ENCODE assay signal across 9 mouse cellular contexts in genomic region chr2:152144158-152144450, GRCm38 (mm10). TPM values are rescaled to one million over a fixed set of nuclear protein-coding genes. Genes with fewer than 3 reads are reported as not detected.
DNase-seq lines count a peak whose midpoint lies in the region; ATAC-seq and TF ChIP-seq lines count a peak whose summit lies in the region.
"Had no signal": no experiment of that assay in that cellular context is flagged by ENCODE, and none has a peak within 500 bp of the region (broad histone marks: within the 10 kb centered on the region; RNA-seq: fewer than 3 reads in every experiment).

No protein-coding gene starts in this region.

- no peak for DNase-seq in lung, adult 2 months
- no peak for DNase-seq in ovary, adult 18-20 months (ENCODE audit: low spot score)
- DNase-seq in adrenal gland, postnatal 36 days: no peak
- DNase-seq in thymus, postnatal 36 days: no peak
- DNase-seq: cerebellum, adult 8-10 months had no signal

- H3K4me2 ChIP-seq in lung, embryonic 15.5 days: peak overlapping the region; percentile 88
- peak overlapping the region; percentile 73 for H3K4me2 ChIP-seq in forebrain, embryonic 16.5 days (ENCODE audit: low read length)
- H3K4me2 ChIP-seq in limb, embryonic 13.5 days (replicated peaks): peak overlapping the region; percentile 85

- no peaks in the 10 kb centered on the region for H3K9me3 ChIP-seq in lung, embryonic 15.5 days
- H3K9me3 ChIP-seq in forebrain, embryonic 16.5 days (ENCODE audit: control insufficient read depth, low read length): no peaks in the 10 kb centered on the region
- no peaks in the 10 kb centered on the region for H3K9me3 ChIP-seq in limb, embryonic 13.5 days

- H3K27me3 ChIP-seq in lung, embryonic 15.5 days: peaks cover 52% of the 10 kb centered on the region
- H3K27me3 ChIP-seq in forebrain, embryonic 16.5 days (replicated peaks; ENCODE audit: control insufficient read depth, insufficient read depth, low read length): peaks cover 28% of the 10 kb centered on the region
- peaks cover 76% of the 10 kb centered on the region for H3K27me3 ChIP-seq in limb, embryonic 13.5 days

- ATAC-seq in lung, embryonic 15.5 days (ENCODE audit: borderline replicate concordance, extremely low read depth, low FRiP score, low TSS enrichment): no peak
- no peak for ATAC-seq in forebrain, embryonic 16.5 days
- no peak for ATAC-seq in limb, embryonic 13.5 days (ENCODE audit: low FRiP score, low read depth)

- H3K4me1 ChIP-seq in lung, embryonic 15.5 days: peaks cover 30% of the 10 kb centered on the region
- peaks cover 9% of the 10 kb centered on the region for H3K4me1 ChIP-seq in lung, adult 2 months (ENCODE audit: control insufficient read depth, insufficient read depth, low read length)
- peaks cover 31% of the 10 kb centered on the region for H3K4me1 ChIP-seq in forebrain, embryonic 16.5 days (replicated peaks; ENCODE audit: control insufficient read depth, insufficient read depth, low read length)
- H3K4me1 ChIP-seq in limb, embryonic 13.5 days: peaks cover 36% of the 10 kb centered on the region
- H3K4me1 ChIP-seq in olfactory bulb, adult 2 months (ENCODE audit: control insufficient read depth, insufficient read depth, low read length): peaks cover 15% of the 10 kb centered on the region

- no peak for TF ChIP-seq POLR2A in lung, adult 2 months (IDR thresholded peaks at IDR 0.05; ENCODE audit: borderline replicate concordance, extremely low read depth, low read depth, low read length)
- TF ChIP-seq POLR2A in olfactory bulb, adult 2 months (IDR thresholded peaks at IDR 0.05; ENCODE audit: insufficient read depth, low read depth, low read length): no peak

- no peaks in the 10 kb centered on the region for H3K36me3 ChIP-seq in lung, embryonic 15.5 days
- no peaks in the 10 kb centered on the region for H3K36me3 ChIP-seq in forebrain, embryonic 16.5 days (ENCODE audit: control insufficient read depth, insufficient read depth)
- H3K36me3 ChIP-seq in limb, embryonic 13.5 days: no peaks in the 10 kb centered on the region

- peak overlapping the region; percentile 31; the same call in 1 of the 2 replicates for H3K9ac ChIP-seq in lung, embryonic 15.5 days
- peak overlapping the region; percentile 47 for H3K9ac ChIP-seq in forebrain, embryonic 16.5 days (replicated peaks; ENCODE audit: low read depth, low read length)
- peak overlapping the region; percentile 63 for H3K9ac ChIP-seq in limb, embryonic 13.5 days

- TF ChIP-seq CTCF in lung, adult 2 months (IDR thresholded peaks at IDR 0.05; ENCODE audit: insufficient read depth, low read length): no peak
- no peak for TF ChIP-seq CTCF in olfactory bulb, adult 2 months (IDR thresholded peaks at IDR 0.05; ENCODE audit: insufficient read depth, low read depth, low read length)

- no peak overlapping the region for H3K27ac ChIP-seq in lung, embryonic 15.5 days
- no peak overlapping the region for H3K27ac ChIP-seq in forebrain, embryonic 16.5 days (ENCODE audit: low read length)
- no peak overlapping the region for H3K27ac ChIP-seq in limb, embryonic 13.5 days
- H3K27ac ChIP-seq in olfactory bulb, adult 2 months (ENCODE audit: insufficient read depth, low read depth, low read length): no peak overlapping the region

- WGBS in lung, embryonic 15.5 days: 21% methylated on average over 9 of the region's 9 CpGs
- WGBS in lung, adult 2 months: 30% methylated on average over 9 of the region's 9 CpGs
- WGBS in forebrain, embryonic 16.5 days: 21% methylated on average over 9 of the region's 9 CpGs
- 17% methylated on average over 9 of the region's 9 CpGs for WGBS in limb, embryonic 13.5 days
- WGBS in olfactory bulb, adult 2 months: 36% methylated on average over 9 of the region's 9 CpGs

- peak overlapping the region; percentile 49 for H3K4me3 ChIP-seq in lung, embryonic 15.5 days
- H3K4me3 ChIP-seq in lung, adult 2 months (replicated peaks; ENCODE audit: extremely low read depth, low read depth, low read length): no peak overlapping the region
- peak overlapping the region; percentile 50 for H3K4me3 ChIP-seq in forebrain, embryonic 16.5 days (replicated peaks; ENCODE audit: low read length)
- H3K4me3 ChIP-seq in limb, embryonic 13.5 days: peak overlapping the region; percentile 54
- peak overlapping the region; percentile 51 for H3K4me3 ChIP-seq in olfactory bulb, adult 2 months (ENCODE audit: insufficient read depth, low read depth, low read length)

RNA-seq across cellular contexts. Expression of gene Tcf15, which starts 0.7 kb away (rescaled TPM):
- polyA plus RNA-seq in lung, embryonic 15.5 days (2015; fragmentation: Nextera tagmentation; extraction: Ambion mirVana): 7.8 and 9.0 TPM in 2 replicates
- polyA plus RNA-seq in lung, adult 2 months (2012; rRNA removed): 2.4 and 5.5 TPM in 2 replicates
- 1.3 and 1.5 TPM in 2 replicates for polyA plus RNA-seq in forebrain, embryonic 16.5 days (2015; fragmentation: Nextera tagmentation; extraction: Ambion mirVana)
- 7.6 and 8.8 TPM in 2 replicates for polyA plus RNA-seq in limb, embryonic 13.5 days (2015; fragmentation: Nextera tagmentation; extraction: Ambion mirVana)
- not detected in 2 replicates for polyA plus RNA-seq in olfactory bulb, adult 2 months (2012; ENCODE audit: insufficient read depth, insufficient read length, low replicate concordance, missing spikeins)
- 1 to 10 TPM; 4.4 to 4.7 TPM for total RNA-seq in adrenal gland, postnatal 36 days (2021)

RNA-seq across cellular contexts. Expression of gene Srxn1, which starts 38.8 kb away (rescaled TPM):
- 5.9 and 7.7 TPM in 2 replicates for polyA plus RNA-seq in lung, embryonic 15.5 days (2015; fragmentation: Nextera tagmentation; extraction: Ambion mirVana)
- polyA plus RNA-seq in lung, adult 2 months (2012; rRNA removed): 47.3 and 54.8 TPM in 2 replicates
- 11.4 and 13.6 TPM in 2 replicates for polyA plus RNA-seq in forebrain, embryonic 16.5 days (2015; fragmentation: Nextera tagmentation; extraction: Ambion mirVana)
- polyA plus RNA-seq in limb, embryonic 13.5 days (2015; fragmentation: Nextera tagmentation; extraction: Ambion mirVana): 9.4 and 10.5 TPM in 2 replicates
- polyA plus RNA-seq in olfactory bulb, adult 2 months (2012; ENCODE audit: insufficient read depth, insufficient read length, low replicate concordance, missing spikeins): not detected in 2 replicates
- 100 to 1,000 TPM; 264 to 540 TPM for total RNA-seq in adrenal gland, postnatal 36 days (2021)
